Mouse (Mus musculus) heart, embryonic 10.5 days (tissue): ENCODE measurements at regions not wholly inside any gene's neighbourhood (a gene's known extent, or its start where the extent isn't known, plus 50 kb on each side); places are given as distances from the start of the nearest gene placed in this dataset.

Experiments used
- DNase-seq: peaks from one replicate; pipeline ENCODE4 v3.0.0-alpha.2; 2017; ENCODE audit warnings: low spot score
- H3K27ac ChIP-seq: fragments of 300-500 bp; sonication (generic); 2 replicates; pipeline ENCODE4 v1.5.1; 2016; ENCODE audit warnings: mild to moderate bottlenecking
- H3K27me3 ChIP-seq: fragments of 300-500 bp; sonication (generic); 2 replicates; pipeline ENCODE4 v1.6.1; 2016; ENCODE audit warnings: mild to moderate bottlenecking; ENCODE audit not compliant: poor library complexity, insufficient read depth, severe bottlenecking
- H3K36me3 ChIP-seq: fragments of 300-500 bp; sonication (generic); 2 replicates; pipeline ENCODE4 v1.6.1; 2016; ENCODE audit warnings: mild to moderate bottlenecking, moderate library complexity
- H3K4me1 ChIP-seq: fragments of 300-500 bp; sonication (generic); 2 replicates; pipeline ENCODE4 v1.6.1; 2016; ENCODE audit warnings: mild to moderate bottlenecking
- H3K4me3 ChIP-seq: fragments of 300-500 bp; sonication (generic); 2 replicates; pipeline ENCODE4 v1.5.1; 2016; ENCODE audit warnings: mild to moderate bottlenecking, moderate library complexity
- H3K9me3 ChIP-seq: fragments of 300-500 bp; sonication (generic); 2 replicates; pipeline ENCODE4 v1.6.1; 2016; ENCODE audit warnings: mild to moderate bottlenecking, moderate library complexity
- WGBS: fragments of 180-500 bp; shearing (Covaris S2); methylation state at CpG from one replicate; pipeline ENCODE4 v1.1.7; 2016; 5-methylcytosine and 5-hydroxymethylcytosine counted together

DNA sequence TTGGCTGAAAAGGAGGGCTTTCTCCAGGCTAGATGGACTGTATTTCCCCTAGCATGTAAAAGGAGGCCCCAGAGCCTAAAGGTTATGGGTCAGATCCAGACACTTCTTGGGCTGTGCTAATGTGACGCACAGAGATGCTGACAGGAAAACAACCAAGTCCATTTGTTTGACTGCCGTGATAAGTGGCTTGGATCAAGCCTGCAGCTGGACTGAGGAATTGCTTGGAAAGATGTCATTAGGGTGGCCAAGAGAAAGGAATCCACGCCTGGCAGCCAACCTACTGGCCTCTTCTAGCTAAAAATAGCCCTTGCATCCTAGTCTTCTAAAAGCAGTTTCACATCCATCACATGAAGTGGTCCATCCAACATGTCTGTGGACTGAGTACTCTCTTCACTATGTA, 241.8 kb upstream of the Nr4a3 start:
- Histone ChIP-seq H3K27me3 (no peaks in the 10 kb centered on the region), H3K4me1 (peaks cover 3% of the 10 kb centered on the region; the same call in 1 of the 2 replicates), H3K4me3 (no peak overlapping the region), H3K9me3 (no peaks in the 10 kb centered on the region), H3K27ac (no peak overlapping the region), H3K36me3 (no peaks in the 10 kb centered on the region)
- no peak for DNase-seq
- WGBS = 29% methylated on average over 3 of the region's 3 CpGs

DNA sequence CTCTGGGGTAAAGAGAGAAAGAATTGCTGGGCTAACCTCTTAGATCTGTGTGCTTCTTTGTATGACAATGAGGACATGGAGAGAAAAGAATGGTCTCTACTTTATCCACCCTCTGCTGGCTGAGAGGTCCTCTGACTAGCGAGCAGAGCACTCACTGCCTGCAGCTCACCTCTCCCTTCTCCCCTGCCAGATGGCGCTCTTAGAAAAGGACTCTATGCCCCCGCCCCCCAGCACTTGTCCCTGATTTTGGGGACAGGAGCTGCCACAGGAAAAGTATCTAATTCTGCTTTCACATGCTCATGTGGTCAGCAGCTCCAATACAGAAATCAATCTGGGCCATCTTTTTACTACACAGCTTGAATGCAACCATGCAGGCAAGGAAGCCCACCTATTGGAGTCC, 237.1 kb upstream of the Nr4a3 start:
- no peak overlapping the region for H3K27ac ChIP-seq
- H3K4me1 ChIP-seq = peaks cover 3% of the 10 kb centered on the region; the same call in 1 of the 2 replicates
- WGBS = 14% methylated on average over 3 of the region's 3 CpGs
- H3K27me3 ChIP-seq = no peaks in the 10 kb centered on the region
- H3K4me3 ChIP-seq = no peak overlapping the region
- no peak for DNase-seq
- no peaks in the 10 kb centered on the region for H3K36me3 ChIP-seq
- no peaks in the 10 kb centered on the region for H3K9me3 ChIP-seq

DNA sequence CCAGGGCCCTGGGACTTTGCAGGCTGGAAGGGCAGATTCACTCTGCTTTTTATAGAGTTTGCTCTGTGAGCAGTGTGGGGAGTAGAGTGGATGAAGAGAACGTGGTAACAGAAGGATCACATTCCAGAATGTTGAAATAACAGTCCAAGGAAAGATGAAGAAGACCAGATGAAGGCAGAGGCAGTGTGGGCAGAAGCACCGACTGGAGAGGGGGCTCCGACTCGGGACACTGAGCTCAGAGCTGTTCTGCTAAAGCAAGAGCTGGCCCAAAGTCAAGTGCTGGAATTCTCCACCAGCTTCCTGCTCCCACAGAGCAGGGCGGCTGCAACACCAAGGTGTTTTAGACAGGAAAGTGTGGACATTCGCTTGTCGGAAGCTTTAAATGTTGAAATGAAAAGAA, 230.9 kb upstream of the Nr4a3 start:
- no peak for DNase-seq
- WGBS = 59% methylated on average over 7 of the region's 7 CpGs
- H3K27ac ChIP-seq = no peak overlapping the region
- no peaks in the 10 kb centered on the region for H3K36me3 ChIP-seq
- H3K27me3 ChIP-seq = no peaks in the 10 kb centered on the region
- H3K9me3 ChIP-seq = no peaks in the 10 kb centered on the region
- H3K4me1 ChIP-seq = peaks cover 5% of the 10 kb centered on the region
- H3K4me3 ChIP-seq = no peak overlapping the region

DNA sequence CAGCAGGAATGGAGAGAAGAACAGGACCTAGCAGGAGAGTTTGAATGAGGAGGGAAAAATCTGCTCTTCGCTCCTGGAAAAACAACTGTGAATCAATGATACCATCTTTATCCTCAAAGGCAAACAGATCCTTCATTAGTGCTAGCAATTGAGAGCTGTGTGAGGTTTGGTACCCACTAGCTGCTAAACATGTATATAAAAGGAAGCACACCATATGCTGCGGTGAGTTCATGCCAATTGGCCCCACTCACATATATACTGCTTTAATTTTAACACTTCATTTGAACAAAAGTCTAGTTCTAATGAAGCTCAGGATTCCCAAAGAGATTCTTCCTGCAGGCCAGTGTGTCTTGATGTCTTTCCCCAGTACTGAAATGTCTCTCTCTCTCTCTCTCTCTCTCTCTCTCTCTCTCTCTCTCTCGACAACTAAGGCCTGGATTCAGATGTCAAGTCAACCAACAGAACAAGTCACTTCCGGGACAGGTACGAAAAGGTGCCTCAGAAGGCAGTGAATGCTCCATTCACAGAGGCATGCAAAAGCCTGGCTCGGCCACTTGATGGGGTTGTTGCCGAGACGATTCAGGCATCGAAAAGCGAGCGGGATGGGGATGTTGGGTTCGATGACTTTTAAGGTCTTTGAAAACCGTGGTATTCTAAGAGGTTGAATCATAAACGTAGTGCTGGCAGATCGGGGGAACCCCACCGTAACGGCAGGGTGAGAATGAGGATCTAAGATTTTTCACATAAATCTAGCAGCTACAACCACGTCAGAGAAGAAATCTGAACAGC, 226.4 kb upstream of the Nr4a3 start:
- Histone ChIP-seq H3K27me3 (no peaks in the 10 kb centered on the region), H3K27ac (no peak overlapping the region), H3K9me3 (no peaks in the 10 kb centered on the region), H3K4me3 (no peak overlapping the region), H3K4me1 (peaks cover 5% of the 10 kb centered on the region), H3K36me3 (no peaks in the 10 kb centered on the region)
- DNase-seq = no peak
- 89% methylated on average over 18 of the region's 18 CpGs for WGBS

DNA sequence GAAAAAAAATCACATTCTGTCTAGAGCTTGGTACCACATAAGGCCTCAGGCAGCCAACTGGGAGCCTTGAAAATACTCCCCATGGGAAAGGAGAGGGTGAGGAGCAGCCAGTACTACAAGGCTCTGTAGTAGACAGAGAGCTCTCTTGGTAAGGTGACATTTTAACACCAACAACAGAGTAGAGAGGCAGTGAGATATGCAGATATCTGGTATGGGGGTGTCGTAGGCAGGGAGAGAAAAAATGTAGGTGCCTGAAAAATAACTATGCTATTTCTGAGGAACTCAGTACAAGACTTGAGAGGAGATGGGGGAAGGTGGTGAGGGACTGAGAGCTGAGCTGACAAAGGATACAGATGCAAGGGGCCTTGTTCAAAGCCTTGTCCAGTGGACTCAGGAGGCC, 224.4 kb upstream of the Nr4a3 start:
- H3K27me3 ChIP-seq = no peaks in the 10 kb centered on the region
- no peak for DNase-seq
- WGBS = 91% methylated on average over 1 of the region's 1 CpGs

DNA sequence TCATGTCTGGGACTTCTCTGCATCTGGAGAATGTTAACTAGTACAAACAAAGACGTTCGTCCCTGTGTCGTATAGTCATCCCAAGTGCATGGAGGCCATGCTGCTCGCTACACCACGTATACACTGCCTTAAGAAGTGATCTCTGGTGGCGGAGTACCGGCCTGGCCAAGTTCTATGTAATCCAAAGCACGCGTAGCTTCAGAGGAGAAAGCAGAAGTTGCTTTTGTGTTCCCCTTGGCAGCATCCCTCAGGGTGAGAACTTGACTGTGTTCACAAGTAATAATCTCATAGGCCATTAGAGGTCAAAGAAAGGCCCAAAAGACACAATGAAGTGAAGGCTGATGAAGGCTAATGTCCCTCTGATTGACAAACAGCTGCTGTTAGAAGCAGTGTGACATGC, 221.7 kb upstream of the Nr4a3 start:
- no peak for DNase-seq
- 87% methylated on average over 9 of the region's 9 CpGs for WGBS
- no peaks in the 10 kb centered on the region for H3K9me3 ChIP-seq

More for the DNA sequence above, 224.4 kb upstream of the Nr4a3 start:
- H3K27ac ChIP-seq = no peak overlapping the region
- H3K36me3 ChIP-seq = no peaks in the 10 kb centered on the region
- no peaks in the 10 kb centered on the region for H3K9me3 ChIP-seq
- no peak overlapping the region for H3K4me3 ChIP-seq
- no peaks in the 10 kb centered on the region for H3K4me1 ChIP-seq

GRCm38 (mm10) chr4:47824083-47824482, 220.9 kb upstream of the Nr4a3 start:
- 86% methylated on average over 15 of the region's 15 CpGs for WGBS
- no peaks in the 10 kb centered on the region for H3K4me1 ChIP-seq
- no peak overlapping the region for H3K4me3 ChIP-seq
- no peaks in the 10 kb centered on the region for H3K36me3 ChIP-seq
- H3K27ac ChIP-seq = no peak overlapping the region
- no peak for DNase-seq
- no peaks in the 10 kb centered on the region for H3K27me3 ChIP-seq
- no peaks in the 10 kb centered on the region for H3K9me3 ChIP-seq

More for the DNA sequence above, 221.7 kb upstream of the Nr4a3 start:
- Histone ChIP-seq H3K4me1 (no peaks in the 10 kb centered on the region), H3K27me3 (no peaks in the 10 kb centered on the region), H3K27ac (no peak overlapping the region), H3K4me3 (no peak overlapping the region), H3K36me3 (no peaks in the 10 kb centered on the region)

GRCm38 (mm10) chr4:47832905-47833304, 212.0 kb upstream of the Nr4a3 start:
- 54% methylated on average over 2 of the region's 2 CpGs for WGBS
- DNase-seq = no peak
- Histone ChIP-seq H3K36me3 (no peaks in the 10 kb centered on the region), H3K27me3 (no peaks in the 10 kb centered on the region), H3K9me3 (no peaks in the 10 kb centered on the region), H3K4me1 (no peaks in the 10 kb centered on the region), H3K4me3 (no peak overlapping the region), H3K27ac (no peak overlapping the region)

DNA sequence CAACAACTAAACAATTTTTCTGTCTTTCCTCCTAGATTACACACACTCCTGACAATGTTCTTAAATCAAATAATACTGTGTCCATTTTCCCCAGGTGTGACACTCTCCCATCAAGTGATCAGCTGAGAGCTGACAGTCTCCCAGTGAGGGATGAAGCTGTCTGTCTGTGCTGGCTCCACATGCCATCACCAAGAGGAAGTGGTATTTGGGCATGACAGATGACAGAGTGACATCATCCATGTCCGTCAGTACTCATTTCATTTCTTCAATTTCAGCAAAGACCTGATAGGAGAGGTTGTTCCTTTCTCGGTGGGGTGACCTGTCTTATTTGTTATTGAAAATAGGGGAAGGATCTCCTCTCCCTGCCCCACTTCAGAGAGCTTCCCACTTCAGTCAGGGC, 206.5 kb upstream of the Nr4a3 start:
- Histone ChIP-seq H3K36me3 (no peaks in the 10 kb centered on the region), H3K27ac (no peak overlapping the region), H3K4me1 (0 out of 2 replicates have a peak, but pooled peaks cover 3% of the 10 kb centered on the region), H3K9me3 (no peaks in the 10 kb centered on the region), H3K4me3 (no peak overlapping the region), H3K27me3 (no peaks in the 10 kb centered on the region)
- no peak for DNase-seq
- WGBS = 75% methylated on average over 2 of the region's 2 CpGs

GRCm38 (mm10) chr4:47842128-47842656, 202.8 kb upstream of the Nr4a3 start:
- WGBS = 79% methylated on average over 3 of the region's 3 CpGs
- Histone ChIP-seq H3K27ac (no peak overlapping the region), H3K27me3 (no peaks in the 10 kb centered on the region), H3K4me3 (no peak overlapping the region), H3K36me3 (no peaks in the 10 kb centered on the region), H3K9me3 (no peaks in the 10 kb centered on the region), H3K4me1 (0 out of 2 replicates have a peak, but pooled peaks cover 6% of the 10 kb centered on the region)
- DNase-seq = no peak

DNA sequence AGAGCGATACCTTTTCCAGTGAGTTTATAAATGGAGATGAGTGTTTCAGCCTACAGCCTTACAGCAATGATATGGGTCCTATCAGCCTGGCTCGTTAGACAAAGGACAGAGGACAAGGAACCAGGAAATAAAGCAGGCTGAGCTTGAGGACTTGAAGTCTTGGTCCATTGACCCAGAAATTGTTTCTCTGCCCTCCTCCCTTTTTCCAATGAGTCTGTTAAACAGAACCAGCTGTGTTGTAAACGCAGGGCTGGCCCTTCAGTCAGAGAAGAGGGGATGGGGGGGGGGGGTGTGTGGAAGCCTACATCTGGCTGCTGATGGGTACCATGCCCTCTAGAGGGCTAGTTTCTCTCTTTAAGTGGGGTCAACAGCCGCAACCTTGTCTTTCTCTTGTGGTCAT, 199.7 kb upstream of the Nr4a3 start:
- no peaks in the 10 kb centered on the region for H3K27me3 ChIP-seq
- no peak overlapping the region for H3K4me3 ChIP-seq
- 0 out of 2 replicates have a peak, but pooled peaks cover 3% of the 10 kb centered on the region for H3K9me3 ChIP-seq
- DNase-seq = no peak
- H3K4me1 ChIP-seq = 0 out of 2 replicates have a peak, but pooled peaks cover 3% of the 10 kb centered on the region
- no peak overlapping the region for H3K27ac ChIP-seq
- 66% methylated on average over 4 of the region's 4 CpGs for WGBS
- H3K36me3 ChIP-seq = no peaks in the 10 kb centered on the region

DNA sequence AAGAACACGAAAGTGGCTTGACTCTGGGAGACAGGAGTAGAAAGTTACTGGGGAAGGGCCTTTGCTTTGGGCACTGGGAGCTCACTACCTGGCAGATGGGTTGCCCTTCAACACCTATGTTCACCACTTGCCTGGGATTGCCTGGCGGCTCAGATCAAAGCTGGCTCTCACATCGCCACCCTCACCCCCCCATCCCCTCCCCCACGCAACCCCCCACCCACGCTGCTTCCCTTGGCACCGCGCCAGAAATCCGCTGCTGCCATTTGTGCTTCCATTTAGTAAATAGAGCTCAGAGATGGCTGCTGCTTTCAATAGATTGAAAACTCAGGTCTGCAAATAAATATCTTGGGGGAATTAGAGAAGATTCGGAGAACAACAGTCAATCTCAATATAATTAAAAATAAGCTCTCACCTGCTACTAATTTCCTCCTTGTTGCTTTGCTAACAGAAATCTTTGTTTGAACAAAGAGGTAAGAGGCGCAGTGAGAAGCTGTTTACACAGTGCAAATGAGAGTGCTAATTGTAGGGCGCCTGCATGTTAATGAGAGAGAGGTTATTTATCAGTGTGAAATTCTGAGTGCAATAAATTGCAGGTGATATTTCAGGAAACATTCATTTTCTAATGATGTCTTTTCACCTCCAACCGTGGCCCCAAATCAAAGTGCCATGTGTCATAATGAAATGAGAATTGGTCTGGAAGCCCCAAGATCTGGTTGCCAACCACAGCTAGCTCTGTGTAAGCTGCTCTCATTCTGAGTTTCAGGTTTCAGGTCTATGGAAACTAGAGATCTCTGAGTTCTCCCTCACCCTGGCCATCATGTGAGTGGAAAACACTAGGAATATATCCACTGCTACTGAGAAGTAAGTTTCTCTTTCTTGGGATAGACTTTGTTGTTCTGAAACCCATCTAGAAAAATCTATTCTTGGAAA, 198.3 kb upstream of the Nr4a3 start:
- no peak for DNase-seq
- Histone ChIP-seq H3K27ac (no peak overlapping the region), H3K27me3 (no peaks in the 10 kb centered on the region), H3K36me3 (no peaks in the 10 kb centered on the region), H3K9me3 (peaks cover 8% of the 10 kb centered on the region; the same call in 1 of the 2 replicates), H3K4me3 (no peak overlapping the region), H3K4me1 (0 out of 2 replicates have a peak, but pooled peaks cover 3% of the 10 kb centered on the region)
- 47% methylated on average over 12 of the region's 12 CpGs for WGBS

DNA sequence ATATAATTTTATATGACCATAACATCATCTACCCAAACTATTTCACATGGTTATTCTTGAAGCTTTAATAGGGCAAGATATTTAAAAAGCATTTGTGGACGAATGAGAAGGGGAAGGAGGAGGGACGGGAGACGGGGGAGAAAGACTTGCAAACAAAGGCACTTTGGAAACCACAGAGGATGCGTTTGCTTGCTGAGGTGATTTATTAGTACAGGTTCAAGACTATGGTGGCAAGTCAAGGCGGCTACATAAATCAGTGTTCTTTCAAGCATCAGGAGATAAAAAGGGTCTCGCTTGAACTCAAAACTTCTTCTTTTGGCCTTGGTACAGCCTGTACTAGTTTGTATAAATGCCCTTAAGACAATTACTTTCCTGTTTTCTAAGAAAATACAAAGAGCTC, 183.8 kb upstream of the Nr4a3 start:
- Histone ChIP-seq H3K27ac (no peak overlapping the region), H3K9me3 (no peaks in the 10 kb centered on the region), H3K36me3 (no peaks in the 10 kb centered on the region), H3K4me1 (no peaks in the 10 kb centered on the region), H3K27me3 (no peaks in the 10 kb centered on the region), H3K4me3 (no peak overlapping the region)
- 69% methylated on average over 6 of the region's 6 CpGs for WGBS
- no peak for DNase-seq
